Mouse (Mus musculus): Measurements from ENCODE around the gene Sult4a1.
A peak's percentile ranks its signal among the peaks of the same experiment; 100 is the strongest.

Gene Sult4a1

GRCm38 (mm10) chr15:84096051-84096450 is 9.5 kb downstream of the Sult4a1 start:
- no peak for DNase-seq (ENCODE audit: low spot score in 2 of 2)

GRCm38 (mm10) chr15:84094921-84095320 is 10.6 kb downstream of the Sult4a1 start:
- DNase-seq (ENCODE audit: low spot score in 2 of 2) = no peak

GRCm38 (mm10) chr15:84086775-84087174 is 18.8 kb downstream of the Sult4a1 start:
- no peak for DNase-seq (ENCODE audit: low spot score in 2 of 2)

- no peak for DNase-seq (ENCODE audit: low spot score in 2 of 2)
These were observed 19.2 kb downstream of the Sult4a1 start for GRCm38 (mm10) chr15:84086364-84086763.

GRCm38 (mm10) chr15:84080069-84080468 is 25.5 kb downstream of the Sult4a1 start:
- no peak for DNase-seq (ENCODE audit: low spot score in 2 of 2)

- no peak for DNase-seq (ENCODE audit: low spot score in 2 of 2)
These were observed 26.0 kb downstream of the Sult4a1 start for GRCm38 (mm10) chr15:84079519-84079918.

GRCm38 (mm10) chr15:84078667-84079066 is 26.9 kb downstream of the Sult4a1 start:
- peak in 1 of 2 experiments; percentile 17 for DNase-seq (ENCODE audit: low spot score in 2 of 2)

GRCm38 (mm10) chr15:84077151-84077550 is 28.4 kb downstream of the Sult4a1 start:
- no peak for DNase-seq (ENCODE audit: low spot score in 2 of 2)

GRCm38 (mm10) chr15:84074705-84075185 is 30.8 kb downstream of the Sult4a1 start:
- no peak for DNase-seq (ENCODE audit: low spot score in 2 of 2)

GRCm38 (mm10) chr15:84073911-84074704 is 31.4 kb downstream of the Sult4a1 start:
- DNase-seq (ENCODE audit: low spot score in 2 of 2) = peak in 1 of 2 experiments; percentile 34

GRCm38 (mm10) chr15:84073058-84073457 is 32.5 kb downstream of the Sult4a1 start:
- no peak for DNase-seq (ENCODE audit: low spot score in 2 of 2)

GRCm38 (mm10) chr15:84072226-84072625 is 33.3 kb downstream of the Sult4a1 start:
- DNase-seq (ENCODE audit: low spot score in 2 of 2) = no peak

- DNase-seq (ENCODE audit: low spot score in 2 of 2) = no peak
These were observed 35.4 kb downstream of the Sult4a1 start for GRCm38 (mm10) chr15:84070116-84070676.

GRCm38 (mm10) chr15:84069455-84070050 is 36.0 kb downstream of the Sult4a1 start:
- DNase-seq (ENCODE audit: low spot score in 2 of 2) = no peak

- no peak for DNase-seq (ENCODE audit: low spot score in 2 of 2)
These were observed 39.9 kb downstream of the Sult4a1 start for GRCm38 (mm10) chr15:84065701-84066100.

- no peak for DNase-seq (ENCODE audit: low spot score in 2 of 2)
These were observed 40.4 kb downstream of the Sult4a1 start, which contains the start of gene Efcab6 for GRCm38 (mm10) chr15:84065140-84065539. Efcab6 (minus strand) TSS chr15:84065379.

- DNase-seq (ENCODE audit: low spot score in 2 of 2) = no peak
These were observed 46.7 kb downstream of the Sult4a1 start for GRCm38 (mm10) chr15:84058841-84059240.

GRCm38 (mm10) chr15:84056083-84056482 is 49.5 kb downstream of the Sult4a1 start:
- no peak for DNase-seq (ENCODE audit: low spot score in 2 of 2)

GRCm38 (mm10) chr15:84053859-84054258 is 51.7 kb downstream of the Sult4a1 start:
- DNase-seq (ENCODE audit: low spot score in 2 of 2) = no peak

GRCm38 (mm10) chr15:84053240-84053639 is 52.3 kb downstream of the Sult4a1 start:
- no peak for DNase-seq (ENCODE audit: low spot score in 2 of 2)

- DNase-seq (ENCODE audit: low spot score in 2 of 2) = no peak
These were observed 53.2 kb downstream of the Sult4a1 start for GRCm38 (mm10) chr15:84052390-84052789.

- DNase-seq (ENCODE audit: low spot score in 2 of 2) = no peak
These were observed 56.0 kb downstream of the Sult4a1 start for GRCm38 (mm10) chr15:84049570-84049969.

GRCm38 (mm10) chr15:84045562-84045961 is 60.0 kb downstream of the Sult4a1 start:
- DNase-seq (ENCODE audit: low spot score in 2 of 2) = no peak

All from natural killer cell, adult 2 months (primary cell).